Mouse (Mus musculus) layer of hippocampus, adult 2 months (tissue): Measurements from ENCODE around the gene Ints11. TPM values are rescaled to one million over a fixed set of nuclear protein-coding genes. Genes with fewer than 3 reads are reported as not detected.
A peak's percentile ranks its signal among the peaks of the same experiment; 100 is the strongest.

Experiments used
- DNase-seq, 2 experiments: peaks; one replicate each; pipeline ENCODE4 v3.0.0; 2022; ENCODE audit warnings: low spot score in 2 of 2
- H3K27ac ChIP-seq: fragments of 200-600 bp; 2 replicates; pipeline ENCODE4 v1.8.1; 2022
- H3K4me3 ChIP-seq: fragments of 200-600 bp; 2 replicates; pipeline ENCODE4 v1.8.1; 2022; ENCODE audit warnings: mild to moderate bottlenecking
- CTCF ChIP-seq: fragments of 200-600 bp; conservative IDR thresholded peaks from 2 replicates; pipeline ENCODE4 v1.8.1; 2022; ENCODE audit warnings: antibody characterized with exemption, mild to moderate bottlenecking, moderate library complexity
- total RNA-seq, 2 experiments: library from RNA; stranded (reverse); gene quantifications; 2 replicates each; pipeline ENCODE4 v1.2.3; 2021

The Ints11 gene
- total RNA-seq, 2 experiments from 2014 or later = 33.7 to 35.8 TPM

- no peak overlapping the region for H3K27ac ChIP-seq
- no peak overlapping the region for H3K4me3 ChIP-seq
- DNase-seq = peak in 1 of 2 experiments; percentile 7
- no peak for TF ChIP-seq CTCF
Measured at GRCm38 (mm10) chr4:155887674-155888073, 18.3 kb downstream of the Ints11 start.

DNA sequence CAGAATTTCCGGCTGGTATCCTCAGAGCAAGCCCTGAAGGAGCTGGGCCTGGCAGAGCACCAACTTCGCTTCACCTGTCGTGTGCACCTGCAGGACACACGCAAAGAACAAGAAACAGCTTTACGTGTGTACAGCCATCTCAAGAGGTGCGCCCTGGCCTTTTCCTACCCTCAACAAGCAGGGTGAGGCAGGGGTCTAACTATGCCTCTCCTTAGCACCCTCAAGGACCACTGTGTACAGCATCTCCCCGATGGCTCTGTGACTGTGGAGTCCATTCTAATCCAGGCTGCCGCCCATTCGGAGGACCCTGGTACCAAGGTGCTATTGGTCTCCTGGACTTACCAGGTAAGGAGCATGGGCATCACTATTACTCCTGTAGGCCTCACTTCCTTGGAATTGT, 18.8 kb downstream of the Ints11 start:
- DNase-seq = peak in 1 of 2 experiments; percentile 9
- TF ChIP-seq CTCF = no peak
- no peak overlapping the region for H3K27ac ChIP-seq
- no peak overlapping the region for H3K4me3 ChIP-seq

DNA sequence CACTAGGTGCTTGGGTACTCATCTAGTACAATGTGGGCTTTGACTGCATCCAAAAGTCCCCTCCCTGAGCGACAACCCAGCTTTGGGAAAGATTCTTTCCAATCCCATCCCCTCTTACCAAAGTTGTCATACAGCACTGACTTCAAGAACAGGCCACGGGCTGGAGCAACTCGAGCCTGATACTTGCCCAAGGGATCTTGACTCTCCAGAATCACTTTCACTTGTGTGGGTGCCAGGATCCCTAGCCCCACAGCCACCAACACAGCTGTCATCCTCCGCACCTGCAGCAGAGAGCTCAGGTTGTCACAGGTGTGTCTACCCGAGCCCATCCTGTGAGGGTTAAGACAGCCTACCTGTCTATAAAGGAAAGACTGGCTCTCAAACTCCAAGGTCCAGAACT, 20.0 kb downstream of the Ints11 start:
- no peak for DNase-seq
- Histone ChIP-seq H3K27ac (no peak overlapping the region), H3K4me3 (no peak overlapping the region)
- no peak for TF ChIP-seq CTCF

- Histone ChIP-seq H3K27ac (peak overlapping the region; percentile 99), H3K4me3 (peak overlapping the region; percentile 84)
- no peak for TF ChIP-seq CTCF
- no peak for DNase-seq
Measured at GRCm38 (mm10) chr4:155891011-155891471, 21.7 kb downstream of the Ints11 start.

DNA sequence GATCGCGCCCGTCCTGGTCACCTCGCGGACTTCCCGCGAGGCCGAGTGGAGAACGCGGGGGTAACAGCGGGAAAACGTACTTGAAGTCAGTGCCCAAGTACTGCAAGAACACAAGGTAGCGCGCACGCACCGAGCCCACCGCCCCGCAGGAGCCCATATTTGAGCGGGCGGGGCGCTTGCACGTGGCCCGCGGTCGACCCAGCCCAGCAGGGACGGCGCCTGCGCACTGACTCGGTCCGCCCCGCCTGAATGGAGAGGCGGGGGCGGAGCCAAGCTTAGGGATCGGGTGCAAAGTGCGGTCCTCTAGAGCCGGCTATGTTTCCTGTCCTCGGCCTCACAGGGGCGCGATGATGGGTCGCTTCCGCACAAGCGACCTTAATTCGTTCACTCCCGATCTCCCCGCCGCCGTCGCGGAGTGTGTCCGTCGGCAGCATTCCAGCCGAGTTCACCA, 22.2 kb downstream of the Ints11 start, which contains the start of the genes Pusl1 and Acap3:
TSS of gene Pusl1 (minus strand) at position 231 of the 451 bp plus-strand sequence.
TSS of gene Acap3 (plus strand) at position 272 of the 451 bp plus-strand sequence.
- TF ChIP-seq CTCF = no peak
- Histone ChIP-seq H3K27ac (peak within 1 kb of the TSS; percentile 99), H3K4me3 (peak within 1 kb of the TSS; percentile 84)
- DNase-seq = peak; percentile 95 to 98

- peak; percentile 72 to 83 for DNase-seq
- Histone ChIP-seq H3K4me3 (peak overlapping the region; percentile 84), H3K27ac (peak overlapping the region; percentile 99)
- TF ChIP-seq CTCF = peak; percentile 68
Measured at GRCm38 (mm10) chr4:155892017-155892416, 22.7 kb downstream of the Ints11 start.

GRCm38 (mm10) chr4:155892438-155893211, 23.3 kb downstream of the Ints11 start:
- Histone ChIP-seq H3K4me3 (peak overlapping the region; percentile 84), H3K27ac (peak overlapping the region; percentile 99)
- TF ChIP-seq CTCF = no peak
- DNase-seq = no peak

DNA sequence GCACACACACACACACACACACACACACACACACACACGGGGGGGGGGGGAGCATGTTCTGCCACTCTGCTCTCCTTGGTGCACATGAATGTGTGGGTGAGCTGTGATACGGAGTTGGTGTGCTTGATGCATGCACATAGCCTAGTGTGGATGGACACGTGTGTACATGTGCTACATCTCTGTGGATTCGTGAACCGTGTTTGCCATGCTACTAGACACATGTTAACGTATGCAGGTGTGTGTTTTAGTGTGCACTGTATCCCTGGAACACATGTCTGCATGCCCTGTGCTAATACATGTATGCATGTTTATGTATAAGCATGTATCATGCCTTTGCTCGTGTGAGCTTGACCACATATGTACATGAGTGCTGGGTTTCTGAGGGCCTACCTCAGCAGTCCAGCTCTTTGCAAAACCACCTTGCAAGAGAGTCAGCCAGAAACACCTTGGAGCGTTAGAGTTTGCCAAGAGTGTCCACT, 23.9 kb downstream of the Ints11 start:
- TF ChIP-seq CTCF = no peak
- Histone ChIP-seq H3K27ac (peak overlapping the region; percentile 88), H3K4me3 (peak overlapping the region; percentile 84)
- no peak for DNase-seq

DNA sequence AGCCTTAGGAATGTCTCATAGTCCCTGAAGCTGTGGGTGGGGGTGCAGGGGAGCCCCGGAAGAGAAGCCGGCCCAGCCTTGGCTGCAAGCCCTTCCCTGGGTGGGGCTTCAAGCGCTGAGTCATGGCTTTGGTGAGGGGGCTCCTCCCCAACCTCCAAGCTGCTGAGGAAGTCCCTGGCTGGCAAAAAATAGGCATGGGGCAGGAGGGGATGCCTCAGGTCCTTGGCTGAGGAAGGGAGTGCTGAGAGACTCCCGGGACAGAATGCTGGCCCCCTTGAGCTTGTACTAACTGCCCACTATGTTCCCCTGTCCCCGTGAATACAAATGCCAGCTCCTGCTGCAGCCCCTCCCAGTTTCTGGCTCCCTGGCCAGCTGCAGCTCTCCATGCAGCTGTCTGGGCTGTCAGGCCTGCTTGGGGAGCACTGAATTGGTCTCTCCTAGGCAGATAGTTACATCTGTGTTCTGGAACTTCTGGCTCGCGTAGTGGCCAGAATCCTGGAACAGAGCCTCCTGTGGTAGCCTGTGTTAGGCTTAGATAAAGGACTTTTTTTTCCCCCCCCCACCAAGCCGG, 25.1 kb downstream of the Ints11 start:
- peak; percentile 40 for TF ChIP-seq CTCF
- peak overlapping the region; percentile 88 for H3K27ac ChIP-seq
- peak; percentile 69 to 84 for DNase-seq
- peak overlapping the region; percentile 84 for H3K4me3 ChIP-seq

GRCm38 (mm10) chr4:155895216-155895615, 25.9 kb downstream of the Ints11 start:
- Histone ChIP-seq H3K4me3 (peak overlapping the region; percentile 84), H3K27ac (peak overlapping the region; percentile 88)
- peak; percentile 79 to 80 for DNase-seq
- no peak for TF ChIP-seq CTCF

DNA sequence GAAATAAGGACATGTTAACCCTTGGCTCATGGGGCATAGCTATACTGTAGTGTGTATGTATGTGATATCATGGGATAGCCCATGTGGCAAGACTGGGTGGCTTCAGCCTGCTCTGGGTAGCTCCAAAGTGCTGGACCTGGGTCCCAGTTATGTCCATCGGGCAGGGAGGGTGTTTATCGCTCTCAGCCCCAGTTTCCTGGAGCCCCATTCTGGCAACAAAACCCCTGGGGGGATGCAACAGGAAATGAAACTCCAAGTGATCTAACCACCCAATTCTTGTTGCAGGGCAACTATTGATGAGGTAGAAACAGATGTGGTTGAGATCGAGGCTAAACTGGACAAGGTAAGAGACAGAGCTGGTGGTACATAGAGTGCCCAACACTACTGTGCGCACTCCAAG, 26.5 kb downstream of the Ints11 start:
- H3K27ac ChIP-seq = peak overlapping the region; percentile 88

GRCm38 (mm10) chr4:155896461-155896860, 27.1 kb downstream of the Ints11 start:
- Histone ChIP-seq H3K4me3 (no peak overlapping the region), H3K27ac (no peak overlapping the region)
- TF ChIP-seq CTCF = no peak
- DNase-seq = no peak

More for the DNA sequence above, 26.5 kb downstream of the Ints11 start:
- TF ChIP-seq CTCF = no peak
- no peak for DNase-seq
- peak overlapping the region; percentile 84; the same call in 1 of the 2 replicates for H3K4me3 ChIP-seq

- TF ChIP-seq CTCF = no peak
- H3K4me3 ChIP-seq = no peak overlapping the region
- H3K27ac ChIP-seq = no peak overlapping the region
- DNase-seq = no peak
Measured at GRCm38 (mm10) chr4:155898318-155898717, 29.0 kb downstream of the Ints11 start.
